Mouse (Mus musculus) kidney, adult 11 months (tissue): ENCODE data around the gene Pnpla1.

Source experiments
- DNase-seq: peaks from one replicate; pipeline ENCODE4 v3.0.0; 2022

Pnpla1 gene

GRCm38 (mm10) chr17:28843665-28844064 lies 14.5 kb upstream of the Pnpla1 start:
- no peak for DNase-seq

- no peak for DNase-seq
Measured at GRCm38 (mm10) chr17:28846974-28847617, 11.1 kb upstream of the Pnpla1 start.

- DNase-seq, result no peak
Measured at GRCm38 (mm10) chr17:28850511-28850910, 7.7 kb upstream of the Pnpla1 start.

DNA sequence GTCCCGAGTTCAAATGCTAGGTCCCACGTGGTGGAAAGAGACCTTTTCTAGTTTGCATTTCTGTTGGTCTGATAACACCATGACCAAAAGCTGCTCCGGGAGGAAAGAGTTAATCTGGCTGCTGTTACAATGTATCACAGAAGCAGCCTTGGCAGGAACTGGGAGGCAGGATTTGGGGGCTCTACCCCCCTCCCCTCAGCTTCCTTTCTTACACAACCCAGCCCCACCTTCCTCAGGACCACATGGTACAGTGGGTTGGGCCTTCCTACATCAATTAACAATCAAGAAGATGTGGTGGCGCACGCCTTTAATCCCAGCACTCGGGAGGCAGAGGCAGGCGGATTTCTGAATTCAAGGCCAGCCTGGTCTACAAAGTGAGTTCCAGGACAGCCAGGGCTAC lies 3.8 kb upstream of the Pnpla1 start:
- no peak for DNase-seq

DNA sequence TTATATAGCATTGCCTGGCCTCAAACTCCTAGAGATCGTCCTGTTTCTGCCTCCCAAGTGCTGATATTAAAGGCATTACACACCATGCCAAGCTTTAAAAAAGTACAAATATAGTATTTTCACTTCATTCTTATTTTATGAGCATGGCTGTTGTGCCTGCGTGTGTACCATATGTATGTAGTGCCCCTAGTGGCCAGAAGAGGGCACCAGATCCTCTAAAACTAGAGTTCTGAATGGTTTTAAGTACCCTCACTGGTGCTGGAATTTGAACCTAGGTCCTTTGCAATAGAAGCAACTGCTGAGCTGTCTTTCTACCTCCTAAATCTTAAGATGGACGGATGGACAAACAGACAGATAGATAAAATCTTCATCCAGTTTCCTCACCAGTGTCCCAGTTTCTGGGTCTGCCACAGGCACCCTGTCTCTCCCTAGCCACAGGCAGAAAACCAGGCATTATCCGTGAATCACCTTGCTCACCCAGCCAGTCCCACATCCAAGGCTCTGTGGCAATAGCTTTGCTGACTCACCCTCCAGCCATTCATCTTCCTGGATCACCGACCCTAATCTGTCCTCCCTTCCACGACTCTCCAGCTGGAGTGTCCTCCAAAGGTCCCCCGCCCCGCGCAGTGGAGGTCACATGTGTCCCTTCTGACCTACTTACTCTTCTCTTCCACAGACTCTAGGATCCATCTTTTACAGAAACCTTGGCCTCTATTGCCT lies 2.9 kb upstream of the Pnpla1 start:
- no peak for DNase-seq

DNA sequence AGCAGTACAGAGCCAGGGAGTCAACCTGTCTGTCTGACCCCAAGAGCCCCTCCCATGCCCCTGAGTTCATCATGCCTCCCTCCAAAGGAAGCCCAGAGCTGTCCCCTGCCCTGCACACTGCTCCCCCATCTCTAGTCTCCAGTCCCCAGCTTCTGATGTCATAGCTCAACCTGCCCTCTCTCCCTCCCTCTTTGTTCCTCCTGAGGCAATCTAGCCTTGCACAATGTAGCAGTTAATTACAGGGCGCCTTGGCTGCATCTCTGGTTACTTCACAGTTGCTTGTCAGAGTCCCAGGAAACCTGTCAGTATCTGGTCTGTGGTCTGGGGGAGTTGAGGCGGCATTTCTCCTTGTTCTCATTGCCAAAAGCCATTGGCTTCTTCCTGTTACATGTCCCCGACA lies 2.2 kb upstream of the Pnpla1 start:
- DNase-seq, result no peak

GRCm38 (mm10) chr17:28863926-28864325 lies 5.7 kb downstream of the Pnpla1 start:
- no peak for DNase-seq

DNA sequence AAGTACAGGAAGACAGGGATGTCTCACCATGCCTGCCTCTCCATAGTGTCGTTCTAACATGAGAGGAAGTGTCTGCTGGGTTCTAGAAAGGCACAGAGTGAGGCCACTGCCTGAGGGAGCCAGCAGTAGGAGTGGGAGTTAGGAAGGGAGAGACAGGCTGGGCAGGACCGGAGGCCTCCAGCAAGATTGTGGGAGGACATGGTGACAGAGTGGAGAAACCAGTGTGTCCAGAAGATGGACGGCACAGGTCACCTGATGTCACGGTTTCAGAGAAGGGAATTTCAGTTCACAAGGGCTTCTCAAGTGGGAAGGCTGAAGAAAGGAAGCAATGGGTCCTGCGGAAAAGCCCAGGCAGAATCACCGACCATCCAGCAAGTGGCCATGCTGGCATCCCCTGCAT lies 6.3 kb downstream of the Pnpla1 start:
- no peak for DNase-seq

GRCm38 (mm10) chr17:28866921-28867320 lies 8.7 kb downstream of the Pnpla1 start:
- no peak for DNase-seq

- no peak for DNase-seq
Measured at GRCm38 (mm10) chr17:28867381-28867780, 9.2 kb downstream of the Pnpla1 start.

DNA sequence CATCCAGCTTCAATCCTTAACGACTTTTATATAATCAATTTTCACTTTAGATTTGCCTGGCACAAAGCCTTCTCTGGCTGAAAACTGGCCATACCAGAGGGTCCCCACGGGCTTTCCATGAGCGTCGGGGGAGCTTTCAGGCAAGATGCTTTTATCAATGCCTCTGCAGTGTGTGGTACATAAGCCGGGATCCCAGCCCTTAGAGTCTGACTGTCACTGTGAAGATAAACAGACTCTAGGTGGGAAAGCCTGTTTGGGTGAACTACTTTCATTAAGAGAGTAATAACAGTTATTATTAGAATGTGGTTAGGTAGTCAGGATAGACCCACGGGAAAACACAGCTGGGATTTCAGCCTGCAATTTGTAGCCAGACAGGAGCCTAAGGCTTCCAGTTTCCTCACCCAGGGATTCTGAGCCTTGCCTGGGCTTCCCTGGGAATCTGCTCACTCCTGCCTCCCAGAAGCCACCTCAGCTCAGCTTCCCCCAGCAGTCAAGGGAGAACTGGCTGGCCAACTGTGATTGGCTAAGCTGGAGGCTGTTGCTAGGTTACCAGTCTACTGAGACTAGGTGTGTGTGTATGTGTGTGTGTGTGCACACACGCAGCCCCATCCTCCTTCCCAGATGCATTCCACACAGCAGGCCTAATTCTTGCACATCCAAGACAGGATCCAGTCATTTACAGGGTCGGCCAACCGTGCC lies 11.3 kb downstream of the Pnpla1 start:
- no peak for DNase-seq

GRCm38 (mm10) chr17:28870435-28870834 lies 12.2 kb downstream of the Pnpla1 start:
- DNase-seq, result no peak

DNA sequence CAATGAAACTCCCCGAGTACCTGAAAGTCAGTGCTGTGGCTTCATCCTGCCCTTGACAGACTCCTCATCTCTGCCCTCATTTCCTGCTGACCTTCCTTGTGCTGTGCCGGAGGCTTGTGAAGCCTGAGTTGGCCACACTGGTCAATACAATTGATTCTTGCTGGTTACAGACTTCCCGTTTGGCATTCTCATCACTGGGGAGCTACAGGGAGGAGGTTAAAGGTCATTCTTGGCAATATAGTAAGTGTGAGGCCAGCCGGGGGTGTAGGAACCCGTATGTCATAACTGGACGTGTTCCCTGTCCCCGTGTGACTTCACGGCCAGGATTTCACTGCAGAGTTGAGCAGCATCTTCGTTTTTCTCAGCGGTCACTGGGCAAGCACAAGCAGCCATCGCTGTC lies 13.6 kb downstream of the Pnpla1 start:
- no peak for DNase-seq

DNA sequence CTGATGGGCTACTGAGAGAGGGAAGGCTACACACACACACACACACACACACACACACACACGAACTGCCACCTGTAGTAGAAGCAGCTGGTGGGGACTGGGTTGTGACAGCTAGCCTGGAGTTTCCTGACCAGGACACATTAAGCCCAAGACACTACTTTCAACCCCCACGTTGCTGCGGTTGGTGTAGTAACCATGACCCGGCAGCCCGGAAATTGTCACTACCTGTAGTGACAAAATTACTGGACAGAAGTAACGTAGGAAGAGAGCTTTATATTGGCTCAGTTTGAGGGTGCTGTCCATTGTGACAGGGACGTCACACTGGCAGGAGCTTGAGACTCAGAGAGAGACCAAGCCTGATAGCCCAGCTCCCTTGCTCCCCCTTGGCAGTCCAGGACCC lies 14.1 kb downstream of the Pnpla1 start:
- no peak for DNase-seq

- DNase-seq, result no peak
Measured at GRCm38 (mm10) chr17:28874216-28874615, 16.0 kb downstream of the Pnpla1 start.

- DNase-seq, result peak; percentile 77
Measured at GRCm38 (mm10) chr17:28874825-28875224, 16.6 kb downstream of the Pnpla1 start.

DNA sequence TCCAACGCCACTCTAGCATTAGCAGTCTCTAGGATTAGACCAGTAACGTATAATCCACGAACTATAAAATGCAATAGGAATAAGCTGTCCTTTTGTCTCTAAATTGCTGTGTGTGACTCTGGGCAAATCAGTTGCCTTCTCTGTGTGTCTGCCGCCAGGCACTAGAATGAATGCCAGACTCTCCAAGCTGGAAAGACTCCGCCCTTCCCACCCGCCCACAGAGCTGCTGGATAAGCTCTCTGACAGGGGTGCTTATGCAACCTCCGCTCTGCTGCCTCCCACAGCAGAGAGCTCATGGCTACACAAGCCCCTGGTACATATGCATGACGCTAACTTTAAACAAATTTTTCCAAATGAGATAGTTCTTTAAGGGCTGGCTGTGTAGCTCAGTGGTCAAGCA lies 17.1 kb downstream of the Pnpla1 start:
- DNase-seq, result peak; percentile 45

GRCm38 (mm10) chr17:28876331-28876730 lies 18.1 kb downstream of the Pnpla1 start:
- no peak for DNase-seq

GRCm38 (mm10) chr17:28876821-28877220 lies 18.6 kb downstream of the Pnpla1 start:
- DNase-seq, result no peak

- peak; percentile 40 for DNase-seq
Measured at GRCm38 (mm10) chr17:28879931-28880391, 21.8 kb downstream of the Pnpla1 start.

DNA sequence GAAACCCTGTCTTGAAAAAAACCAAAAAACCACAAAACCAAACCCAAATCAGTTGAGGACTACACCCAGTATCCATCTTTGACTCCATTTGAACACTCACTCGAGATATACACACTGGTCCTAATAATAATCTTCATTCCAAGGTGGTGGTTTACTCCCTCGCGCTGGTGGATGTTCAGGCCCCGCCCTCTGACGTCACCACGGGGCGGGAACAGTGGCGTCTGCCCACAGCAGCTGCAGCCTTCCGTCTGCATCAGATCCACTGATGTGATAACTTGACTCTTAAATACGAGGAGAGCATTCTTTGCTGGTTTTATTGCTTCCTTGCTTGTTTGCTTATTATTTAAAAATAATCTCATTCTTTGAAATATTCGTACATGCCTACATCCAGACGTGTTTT lies 24.1 kb downstream of the Pnpla1 start:
- peak; percentile 24 for DNase-seq

DNA sequence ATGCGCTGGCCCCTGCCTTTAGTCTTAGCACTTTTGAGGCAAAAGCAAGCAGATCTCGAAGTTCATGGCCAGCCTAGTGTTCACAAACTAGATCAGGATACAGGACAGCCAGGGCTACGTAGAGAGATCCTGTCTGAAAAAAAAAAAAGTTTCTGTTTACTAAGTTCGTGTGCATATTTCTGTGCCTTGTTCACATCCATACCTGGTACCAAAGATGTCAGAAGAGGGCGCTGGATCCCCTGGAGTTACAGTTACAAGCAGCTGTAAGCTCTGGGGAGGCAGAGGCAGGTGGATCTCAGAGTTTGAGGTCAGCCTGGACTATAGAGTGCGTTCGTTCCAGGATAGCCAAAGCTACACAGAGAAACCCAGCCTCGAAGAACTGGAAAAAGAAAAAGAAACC lies 24.6 kb downstream of the Pnpla1 start:
- no peak for DNase-seq

DNA sequence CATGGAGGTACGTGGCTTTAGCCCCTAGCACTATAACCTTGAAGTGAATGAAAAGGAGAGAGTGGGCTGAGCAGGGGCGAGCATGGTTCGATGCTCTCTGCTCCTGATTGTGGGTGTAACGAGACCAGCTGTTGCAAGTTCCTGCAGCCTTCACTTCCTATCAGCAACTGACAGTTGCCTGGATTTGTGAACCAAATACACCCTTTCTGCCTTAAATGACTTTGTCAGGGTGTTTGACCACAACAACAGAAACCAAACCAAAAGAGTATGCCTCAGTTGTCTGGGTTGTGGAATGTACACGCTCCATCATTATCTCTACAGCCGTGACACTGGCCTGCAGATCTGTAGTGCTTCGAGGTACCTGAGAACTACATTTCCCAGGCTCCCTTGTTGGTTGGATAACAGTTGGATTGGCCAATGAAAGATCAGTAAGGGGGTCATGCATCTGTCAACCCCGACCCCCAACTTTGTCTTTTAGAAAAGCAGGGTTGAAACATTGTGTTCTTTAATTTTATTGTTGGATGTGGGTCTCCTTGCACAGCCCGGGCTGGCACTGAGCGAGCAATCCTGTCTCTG lies 25.8 kb downstream of the Pnpla1 start:
- DNase-seq, result no peak

- no peak for DNase-seq
Measured at GRCm38 (mm10) chr17:28885231-28885630, 27.0 kb downstream of the Pnpla1 start.
